Mouse (Mus musculus) megakaryocyte-erythroid progenitor cell, adult 5 weeks (primary cell): ENCODE measurements around the gene A630095E13Rik. TPM values are rescaled to one million over a fixed set of nuclear protein-coding genes. Genes with fewer than 3 reads are reported as not detected.

Experiments used
- polyA plus RNA-seq: library from polyadenylated mRNA; stranded (reverse); fragments of >175 nt; gene quantifications from 2 replicates; pipeline ENCODE4 v1.2.3, GENCODE M21; 2012

The A630095E13Rik gene
- not detected in 2 replicates for polyA plus RNA-seq

GRCm38 (mm10) chr9:36643276-36643675 lies at the start of gene A630095E13Rik:
Gene A630095E13Rik, minus strand, starts transcription at chr9:36643376.

GRCm38 (mm10) chr9:36692920-36693319 lies 49.7 kb upstream of the A630095E13Rik start, which contains the start of gene Acrv1:
Gene Acrv1, plus strand, starts transcription at chr9:36693220.

Other genes starting within 250 kb of the A630095E13Rik start
- gene Gm7257, start 211.5 kb downstream of the A630095E13Rik start, polyA plus RNA-seq: not detected in 2 replicates
- gene Gm9513, start 167.7 kb downstream of the A630095E13Rik start, polyA plus RNA-seq: not detected in 2 replicates
- gene Gm5615, start 101.4 kb downstream of the A630095E13Rik start, polyA plus RNA-seq: not detected in 2 replicates
- gene Gm17689, start 60.7 kb downstream of the A630095E13Rik start, polyA plus RNA-seq: not detected in 2 replicates
- not detected in 2 replicates for gene Acrv1, start 49.8 kb upstream of the A630095E13Rik start, polyA plus RNA-seq
- 1.8 and 2.8 TPM in 2 replicates for gene Chek1, start 83.7 kb upstream of the A630095E13Rik start, polyA plus RNA-seq
- gene Stt3a, start 124.3 kb upstream of the A630095E13Rik start, polyA plus RNA-seq: 3.4 and 4.3 TPM in 2 replicates
- gene Ei24, start 154.0 kb upstream of the A630095E13Rik start, polyA plus RNA-seq: 18.7 and 27.6 TPM in 2 replicates
- not detected in 2 replicates for gene Fez1, start 178.5 kb upstream of the A630095E13Rik start, polyA plus RNA-seq